Mouse (Mus musculus) Muller cell, postnatal 12 days (primary cell): ENCODE measurements around the gene Srp68.
A peak's percentile ranks its signal among the peaks of the same experiment; 100 is the strongest.
"Not testable (repeated sequence)": the region's sequence is repeated elsewhere in the genome, so short reads cannot be mapped to it uniquely, and the experiment has no call there.

Experiments used
- DNase-seq: peaks from one replicate; pipeline ENCODE4 v3.0.0-alpha.2; 2015; ENCODE audit errors: inconsistent ontology term

The Srp68 gene

GRCm38 (mm10) chr11:116282912-116283521, 9.0 kb upstream of the Srp68 start:
- no peak for DNase-seq

- peak; percentile 25 for DNase-seq
These were observed 8.1 kb upstream of the Srp68 start for GRCm38 (mm10) chr11:116282089-116282488.

- peak; percentile 9 for DNase-seq
These were observed 7.7 kb upstream of the Srp68 start for GRCm38 (mm10) chr11:116281671-116282070.

GRCm38 (mm10) chr11:116280751-116281663, 7.0 kb upstream of the Srp68 start, which contains the start of gene Galr2:
Gene Galr2 (plus strand): TSS chr11:116280939.
- peak; percentile 20 for DNase-seq

- DNase-seq, result not testable (repeated sequence)
These were observed 3.2 kb upstream of the Srp68 start for GRCm38 (mm10) chr11:116277184-116277583.

GRCm38 (mm10) chr11:116273469-116274044, 460 bp downstream of the Srp68 start:
- no peak for DNase-seq

- DNase-seq, result peak; percentile 31
These were observed 1.2 kb downstream of the Srp68 start for GRCm38 (mm10) chr11:116272589-116273468.

- DNase-seq, result no peak
These were observed 4.5 kb downstream of the Srp68 start for GRCm38 (mm10) chr11:116269560-116269959.

- DNase-seq, result no peak
These were observed 5.7 kb downstream of the Srp68 start for GRCm38 (mm10) chr11:116268313-116268712.

GRCm38 (mm10) chr11:116267637-116268036, 6.4 kb downstream of the Srp68 start:
- DNase-seq, result no peak

GRCm38 (mm10) chr11:116265850-116266249, 8.2 kb downstream of the Srp68 start:
- DNase-seq, result no peak

GRCm38 (mm10) chr11:116265352-116265751, 8.7 kb downstream of the Srp68 start:
- DNase-seq, result no peak

- no peak for DNase-seq
These were observed 13.8 kb downstream of the Srp68 start for GRCm38 (mm10) chr11:116260259-116260658.

- no peak for DNase-seq
These were observed 14.6 kb downstream of the Srp68 start for GRCm38 (mm10) chr11:116259461-116259860.

GRCm38 (mm10) chr11:116255982-116256675, 17.9 kb downstream of the Srp68 start:
- DNase-seq, result no peak

GRCm38 (mm10) chr11:116255090-116255981, 18.7 kb downstream of the Srp68 start:
- no peak for DNase-seq

GRCm38 (mm10) chr11:116254627-116255026, 19.4 kb downstream of the Srp68 start:
- peak; percentile 94 for DNase-seq

- no peak for DNase-seq
These were observed 20.9 kb downstream of the Srp68 start for GRCm38 (mm10) chr11:116253076-116253600.

- no peak for DNase-seq
These were observed 23.1 kb downstream of the Srp68 start for GRCm38 (mm10) chr11:116250898-116251297.
